Mouse (Mus musculus) heart, adult 2 months (tissue): ENCODE measurements around the gene Pim2.

ENCODE experiments used
- CTCF ChIP-seq: fragments of 200-600 bp; IDR thresholded peaks from 2 replicates; pipeline ENCODE4 v1.8.1; 2022; ENCODE audit warnings: antibody characterized with exemption, mild to moderate bottlenecking, moderate library complexity
- EP300 ChIP-seq: fragments of 200-500 bp; IDR thresholded peaks from 2 replicates; pipeline ENCODE4 v1.6.1; 2011; ENCODE audit warnings: low read depth, low read length, control low read depth; ENCODE audit not compliant: insufficient read depth
- POLR2A ChIP-seq: fragments of 200-500 bp; IDR thresholded peaks from 2 replicates; pipeline ENCODE4 v1.6.1; 2011; ENCODE audit warnings: mild to moderate bottlenecking, low read depth, low read length, control low read depth; ENCODE audit not compliant: insufficient read depth

GRCm38 (mm10) chrX:7867141-7867540 is 10.9 kb upstream of the Pim2 start:
- no peak for TF ChIP-seq CTCF
- TF ChIP-seq POLR2A = no peak
- TF ChIP-seq EP300 = no peak
